Mouse (Mus musculus) intestine, postnatal 0 days (tissue): ENCODE results near the gene Kctd18. TPM values are rescaled to one million over a fixed set of nuclear protein-coding genes. Genes with fewer than 3 reads are reported as not detected.

Experiments used
- ATAC-seq: fragments of 200-750 bp; cut with Nextera tagmentation; 2 replicates; pipeline ENCODE4 v1.8.0; 2017; ENCODE audit warnings: mild to moderate bottlenecking, moderate TSS enrichment, moderate library complexity
- H3K27ac ChIP-seq: fragments of 300-500 bp; sonication (generic); 2 replicates; pipeline ENCODE4 v1.5.1; 2014; ENCODE audit warnings: mild to moderate bottlenecking, low read depth, low read length, moderate library complexity
- H3K27me3 ChIP-seq: fragments of 300-500 bp; sonication (generic); replicated peaks from 2 replicates; pipeline ENCODE4 v1.6.1; 2014; ENCODE audit warnings: low read length, mixed read lengths; ENCODE audit not compliant: control insufficient read depth, insufficient read depth
- H3K36me3 ChIP-seq: fragments of 300-500 bp; sonication (generic); 2 replicates; pipeline ENCODE4 v1.6.1; 2014; ENCODE audit warnings: mild to moderate bottlenecking, moderate library complexity; ENCODE audit not compliant: control insufficient read depth, insufficient read depth
- H3K4me1 ChIP-seq: fragments of 300-500 bp; sonication (generic); replicated peaks from 2 replicates; pipeline ENCODE4 v1.6.1; 2014; ENCODE audit warnings: antibody characterized with exemption, low read length, mixed read lengths; ENCODE audit not compliant: control insufficient read depth, insufficient read depth
- H3K4me2 ChIP-seq: fragments of 300-500 bp; sonication (generic); replicated peaks from 2 replicates; pipeline ENCODE4 v1.6.1; 2014; ENCODE audit warnings: low read depth, mild to moderate bottlenecking, moderate library complexity
- H3K4me3 ChIP-seq: fragments of 300-500 bp; sonication (generic); 2 replicates; pipeline ENCODE4 v1.5.1; 2014; ENCODE audit warnings: low read depth, low read length
- H3K9ac ChIP-seq: fragments of 300-500 bp; sonication (generic); 2 replicates; pipeline ENCODE4 v1.6.1; 2014; ENCODE audit warnings: mild to moderate bottlenecking, low read depth, low read length
- H3K9me3 ChIP-seq: fragments of 300-500 bp; sonication (generic); 2 replicates; pipeline ENCODE4 v1.6.1; 2016; ENCODE audit warnings: mixed run types; ENCODE audit not compliant: control insufficient read depth
- CTCF ChIP-seq: sonication (generic); IDR thresholded peaks from 2 replicates; pipeline ENCODE4 v1.5.1; 2016; ENCODE audit warnings: low read depth, mild to moderate bottlenecking, control low read depth, antibody characterized with exemption, moderate library complexity
- WGBS: fragments of 180-500 bp; shearing (Covaris S2); extraction: QIAGEN DNeasy Blood & Tissue Kit; methylation state at CpG from one replicate; pipeline ENCODE4 v1.1.7; 2014; 5-methylcytosine and 5-hydroxymethylcytosine counted together
- polyA plus RNA-seq: library from polyadenylated mRNA; unstranded; fragments of >200 nt; fragmentation: Nextera tagmentation; extraction: Ambion mirVana; gene quantifications from 2 replicates; pipeline ENCODE4 v1.2.1, GENCODE M21; 2015

Gene Kctd18
- polyA plus RNA-seq = 6.5 and 6.9 TPM in 2 replicates

DNA sequence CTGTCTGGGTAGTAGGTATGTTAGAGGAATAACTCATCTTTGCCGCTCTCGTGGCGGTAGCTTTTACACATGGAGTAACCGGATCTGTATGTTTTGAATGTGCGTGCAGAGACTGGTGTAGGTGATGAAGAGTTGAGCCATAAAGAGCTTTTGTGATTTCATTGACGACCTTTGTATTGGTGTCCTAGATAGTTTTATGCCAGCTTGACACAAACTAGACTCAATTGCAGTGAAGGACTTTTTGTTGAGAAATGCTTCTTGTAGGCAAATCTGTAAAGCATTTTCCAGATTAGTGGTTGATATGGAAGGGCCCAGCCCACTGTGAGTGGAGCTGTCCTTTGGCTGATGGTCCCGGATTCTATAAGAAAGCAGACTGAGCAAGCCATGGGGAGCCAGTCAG, at the start of gene Kctd18:
Gene Kctd18 (minus strand): TSS at position 101 of the 400 bp plus-strand sequence.
- Histone ChIP-seq H3K27ac (no peak within 1 kb of the TSS), H3K36me3 (peaks cover 27% of the 10 kb centered on the region), H3K4me2 (no peak within 1 kb of the TSS), H3K27me3 (no peaks in the 10 kb centered on the region), H3K4me1 (no peaks in the 10 kb centered on the region), H3K9ac (no peak within 1 kb of the TSS), H3K9me3 (no peaks in the 10 kb centered on the region), H3K4me3 (no peak within 1 kb of the TSS)
- WGBS = 93% methylated on average over 7 of the region's 7 CpGs
- TF ChIP-seq CTCF = no peak
- no peak for ATAC-seq

- Histone ChIP-seq H3K4me2 (no peak overlapping the region), H3K27me3 (no peaks in the 10 kb centered on the region), H3K9me3 (no peaks in the 10 kb centered on the region), H3K4me1 (no peaks in the 10 kb centered on the region), H3K36me3 (no peaks in the 10 kb centered on the region), H3K9ac (no peak overlapping the region), H3K4me3 (no peak overlapping the region), H3K27ac (no peak overlapping the region)
- 72% methylated on average over 3 of the region's 3 CpGs for WGBS
- ATAC-seq = no peak
- no peak for TF ChIP-seq CTCF
These were observed 46.9 kb upstream of the Kctd18 start for GRCm38 (mm10) chr1:58065606-58066005.

DNA sequence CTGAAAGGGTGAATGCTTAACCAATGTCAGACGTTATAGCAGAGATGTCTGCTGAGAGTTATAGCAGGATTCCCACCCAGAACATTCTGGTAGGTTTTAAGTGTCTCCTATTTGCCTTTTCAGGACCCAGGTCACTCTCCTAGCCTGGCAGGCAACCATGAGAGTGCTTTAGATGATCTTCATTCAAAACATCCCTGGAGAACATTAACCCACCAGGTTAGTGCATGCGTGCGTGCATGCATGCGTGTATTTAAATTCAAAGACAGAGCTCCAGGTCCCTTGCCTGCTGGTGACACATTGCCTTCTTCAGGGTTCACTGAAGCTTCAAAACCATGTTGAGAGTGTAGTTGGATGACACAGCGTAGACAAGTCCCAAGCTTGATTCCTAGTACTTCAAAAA, 46.4 kb upstream of the Kctd18 start:
- ATAC-seq = no peak
- no peaks in the 10 kb centered on the region for H3K9me3 ChIP-seq
- no peak for TF ChIP-seq CTCF
- no peak overlapping the region for H3K27ac ChIP-seq
- no peaks in the 10 kb centered on the region for H3K36me3 ChIP-seq
- no peak overlapping the region for H3K4me2 ChIP-seq
- H3K27me3 ChIP-seq = no peaks in the 10 kb centered on the region
- WGBS = 89% methylated on average over 5 of the region's 5 CpGs
- H3K9ac ChIP-seq = no peak overlapping the region
- H3K4me1 ChIP-seq = no peaks in the 10 kb centered on the region
- no peak overlapping the region for H3K4me3 ChIP-seq

DNA sequence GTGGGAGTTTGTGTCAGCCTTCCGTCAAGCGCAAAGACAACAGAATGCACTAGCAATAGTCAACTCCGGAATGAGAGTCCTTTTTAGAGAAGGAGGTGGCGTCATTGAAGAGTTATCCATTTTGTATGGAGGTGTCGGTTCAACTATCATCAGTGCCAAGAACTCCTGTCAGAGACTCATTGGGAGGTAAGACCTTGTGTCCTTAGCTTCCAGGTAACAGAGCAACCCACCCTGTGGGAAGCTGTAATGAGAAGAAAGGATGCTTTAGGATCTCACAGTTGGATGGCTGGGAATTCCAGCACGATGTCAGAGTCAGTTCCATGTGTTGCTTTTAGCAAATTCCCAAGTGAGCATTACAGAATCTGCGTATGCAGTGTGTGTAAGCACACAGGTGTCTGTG, 43.4 kb upstream of the Kctd18 start:
- H3K27me3 ChIP-seq = no peaks in the 10 kb centered on the region
- H3K4me2 ChIP-seq = no peak overlapping the region
- WGBS = 92% methylated on average over 7 of the region's 7 CpGs
- no peaks in the 10 kb centered on the region for H3K4me1 ChIP-seq
- TF ChIP-seq CTCF = no peak
- H3K36me3 ChIP-seq = no peaks in the 10 kb centered on the region
- H3K9ac ChIP-seq = no peak overlapping the region
- no peaks in the 10 kb centered on the region for H3K9me3 ChIP-seq
- no peak for ATAC-seq
- H3K27ac ChIP-seq = no peak overlapping the region
- no peak overlapping the region for H3K4me3 ChIP-seq

- no peak overlapping the region for H3K27ac ChIP-seq
- ATAC-seq = no peak
- 94% methylated on average over 4 of the region's 4 CpGs for WGBS
- no peaks in the 10 kb centered on the region for H3K36me3 ChIP-seq
- no peak overlapping the region for H3K4me3 ChIP-seq
- no peaks in the 10 kb centered on the region for H3K27me3 ChIP-seq
- no peak overlapping the region for H3K9ac ChIP-seq
- no peaks in the 10 kb centered on the region for H3K4me1 ChIP-seq
- no peak overlapping the region for H3K4me2 ChIP-seq
- TF ChIP-seq CTCF = no peak
- H3K9me3 ChIP-seq = no peaks in the 10 kb centered on the region
These were observed 40.1 kb upstream of the Kctd18 start for GRCm38 (mm10) chr1:58058846-58059245.

GRCm38 (mm10) chr1:58056939-58057338, 38.2 kb upstream of the Kctd18 start:
- no peak for TF ChIP-seq CTCF
- WGBS = 66% methylated on average over 11 of the region's 11 CpGs
- H3K36me3 ChIP-seq = no peaks in the 10 kb centered on the region
- H3K27me3 ChIP-seq = no peaks in the 10 kb centered on the region
- H3K9ac ChIP-seq = no peak overlapping the region
- no peak for ATAC-seq
- no peak overlapping the region for H3K4me3 ChIP-seq
- no peak overlapping the region for H3K4me2 ChIP-seq
- H3K4me1 ChIP-seq = no peaks in the 10 kb centered on the region
- no peaks in the 10 kb centered on the region for H3K9me3 ChIP-seq
- no peak overlapping the region for H3K27ac ChIP-seq
